Mouse (Mus musculus) liver, adult 2 months (tissue): ENCODE data around the gene Dpyd.

Source experiments
- CTCF ChIP-seq: fragments of 200-500 bp; IDR thresholded peaks from 2 replicates; pipeline ENCODE4 v1.5.1; 2011; ENCODE audit warnings: low read depth, low read length, control low read depth
- POLR2A ChIP-seq: fragments of 200-500 bp; IDR thresholded peaks from 2 replicates; pipeline ENCODE4 v1.6.1; 2011; ENCODE audit warnings: low read length, control low read depth; ENCODE audit not compliant: insufficient read depth; ENCODE audit errors: extremely low read depth

DNA sequence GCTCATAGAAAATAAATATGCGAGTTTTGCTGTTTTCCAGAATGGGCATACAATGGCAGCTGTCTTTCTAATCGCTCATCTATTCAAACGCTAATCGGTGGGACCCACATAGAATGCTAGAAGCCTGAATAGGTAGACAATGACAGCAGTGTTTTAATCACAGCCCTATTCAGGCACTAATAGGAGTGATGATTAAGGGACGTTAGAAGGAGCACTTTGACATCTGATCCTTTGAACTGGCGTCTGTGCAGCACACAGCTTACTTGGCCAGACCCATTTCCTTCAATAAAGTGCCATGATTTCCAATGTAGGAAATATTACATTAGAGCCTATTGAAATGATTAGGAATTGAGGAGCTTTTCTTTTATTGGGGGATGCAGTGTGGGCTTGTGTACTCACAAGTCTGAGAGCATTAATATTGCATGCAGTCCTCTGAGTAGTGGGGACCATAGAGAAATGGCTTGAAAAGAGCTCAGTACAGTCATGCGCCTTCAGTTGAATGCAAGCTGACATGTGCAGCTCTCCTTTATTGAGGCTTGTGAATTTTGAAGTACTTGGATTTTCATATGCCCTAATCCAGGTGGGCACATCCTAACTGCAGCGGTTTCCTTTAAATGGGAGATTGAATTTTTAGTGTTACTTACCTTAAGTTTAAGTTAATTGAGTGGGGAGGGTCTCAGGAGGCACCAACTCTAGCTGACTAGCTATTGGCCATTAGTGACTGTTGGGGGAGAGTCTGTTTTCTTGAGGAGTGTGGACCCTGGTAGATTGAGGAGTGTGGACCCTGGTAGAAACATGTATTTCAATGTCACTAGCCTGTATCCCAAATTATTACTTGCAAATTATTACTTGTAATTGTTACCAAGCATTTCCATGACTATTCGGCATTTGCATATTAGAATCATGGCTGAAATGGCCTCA is 64.8 kb downstream of the Dpyd start:
- TF ChIP-seq CTCF (no peak), POLR2A (no peak)
